Mouse (Mus musculus): ENCODE results near the gene Slc25a28. TPM values are rescaled to one million over a fixed set of nuclear protein-coding genes. Genes with fewer than 3 reads are reported as not detected.
A peak's percentile ranks its signal among the peaks of the same experiment; 100 is the strongest.

The Slc25a28 gene
- polyA plus RNA-seq, 1 experiment from 2014 or later, result 4.8 TPM

GRCm38 (mm10) chr19:43619916-43620479 lies 54.7 kb downstream of the Slc25a28 start:
- peaks cover 90% of the 10 kb centered on the region for H3K27me3 ChIP-seq (ENCODE audit: insufficient read depth, low read length)
- no peak overlapping the region for H3K4me2 ChIP-seq (ENCODE audit: low read depth, low read length)
- TF ChIP-seq CTCF (IDR thresholded peaks at IDR 0.05; ENCODE audit: low read depth) (no peak), EP300 (IDR thresholded peaks at IDR 0.05; ENCODE audit: low read depth) (no peak)
- H3K27ac ChIP-seq (ENCODE audit: low read depth), result no peak overlapping the region
- H3K9ac ChIP-seq (replicated peaks), result no peak overlapping the region
- H3K9me3 ChIP-seq (ENCODE audit: low read length), result no peaks in the 10 kb centered on the region
- no peaks in the 10 kb centered on the region for H3K36me3 ChIP-seq (replicated peaks; ENCODE audit: insufficient read depth, low read length)
- DNase-seq (no peak), ATAC-seq (no peak)
- no peaks in the 10 kb centered on the region for H3K4me1 ChIP-seq (ENCODE audit: insufficient read depth)
- 23% methylated on average over 18 of the region's 18 CpGs for WGBS (ENCODE audit: insufficient replicate concordance)
- no peak overlapping the region for H3K4me3 ChIP-seq (ENCODE audit: low read depth, low read length)

DNA sequence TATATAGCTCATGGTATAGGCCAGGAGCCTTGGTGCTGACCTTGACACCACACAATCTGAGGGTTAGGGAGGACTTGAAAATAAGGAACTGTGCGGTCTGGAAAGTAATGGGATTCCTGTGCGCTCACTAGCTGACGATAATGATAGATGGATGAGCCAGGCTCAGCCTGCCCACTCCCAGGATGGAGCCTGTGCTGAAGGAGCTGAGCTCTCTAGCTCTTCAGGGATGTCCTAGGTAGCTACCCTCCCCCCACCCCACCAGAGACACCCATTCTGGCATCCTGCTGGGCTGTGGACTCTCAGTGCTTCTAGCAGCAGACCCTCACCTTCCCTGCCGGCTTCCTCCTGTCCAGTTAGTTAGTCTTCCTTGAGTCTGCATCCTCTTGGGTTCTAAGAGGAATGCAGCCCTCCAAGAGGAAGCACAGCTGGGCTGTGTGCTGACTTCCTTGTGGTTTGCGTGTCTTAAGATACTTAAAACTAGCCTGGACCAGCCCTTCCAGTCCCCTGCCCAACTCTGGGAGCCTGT lies 56.1 kb downstream of the Slc25a28 start:
- TF ChIP-seq EP300 (IDR thresholded peaks at IDR 0.05; ENCODE audit: low read depth), result no peak
- TF ChIP-seq CTCF (IDR thresholded peaks at IDR 0.05; ENCODE audit: low read depth), result no peak
- Histone ChIP-seq H3K4me1 (ENCODE audit: insufficient read depth) (no peaks in the 10 kb centered on the region; the same call in 1 of the 2 replicates), H3K4me3 (ENCODE audit: low read depth, low read length) (no peak overlapping the region), H3K27ac (ENCODE audit: low read depth) (no peak overlapping the region), H3K9ac (replicated peaks) (no peak overlapping the region), H3K36me3 (replicated peaks; ENCODE audit: insufficient read depth, low read length) (no peaks in the 10 kb centered on the region), H3K4me2 (ENCODE audit: low read depth, low read length) (no peak overlapping the region), H3K9me3 (ENCODE audit: low read length) (no peaks in the 10 kb centered on the region), H3K27me3 (ENCODE audit: insufficient read depth, low read length) (peaks cover 96% of the 10 kb centered on the region)
- no peak for ATAC-seq
- no peak for DNase-seq
- WGBS (ENCODE audit: insufficient replicate concordance), result 11% methylated on average over 5 of the region's 5 CpGs

DNA sequence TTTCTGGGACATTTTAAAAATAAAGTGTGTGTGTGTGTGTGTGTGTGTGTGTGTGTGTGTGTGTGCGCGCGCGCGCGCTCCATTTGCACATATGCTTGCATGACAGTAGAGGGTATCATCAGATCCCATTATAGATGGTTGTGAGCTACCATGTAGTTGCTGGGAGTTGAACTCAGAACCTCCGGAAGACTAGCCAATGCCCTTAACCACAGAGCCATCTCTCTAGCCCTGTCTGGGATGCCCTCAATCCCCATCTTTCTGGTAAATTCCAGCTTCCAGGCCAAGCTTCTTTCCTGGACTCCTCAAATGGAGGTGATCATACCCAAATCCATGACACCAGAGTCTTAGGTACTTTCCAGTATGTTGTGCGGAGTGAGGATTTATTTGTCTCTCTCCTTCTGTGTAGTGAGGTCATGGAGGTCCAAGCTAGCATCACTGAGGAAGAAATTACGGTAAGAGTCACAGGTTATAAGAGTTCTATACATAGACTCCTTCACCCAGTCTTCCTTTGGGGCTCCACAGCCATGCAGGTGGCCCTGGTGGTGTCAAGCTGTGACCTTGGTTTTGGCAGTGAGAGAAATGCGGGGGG lies 56.8 kb downstream of the Slc25a28 start:
- H3K4me1 ChIP-seq (ENCODE audit: insufficient read depth), result no peaks in the 10 kb centered on the region; the same call in 1 of the 2 replicates
- no peak overlapping the region for H3K9ac ChIP-seq (replicated peaks)
- no peak overlapping the region for H3K4me3 ChIP-seq (ENCODE audit: low read depth, low read length)
- 60% methylated on average over 10 of the region's 10 CpGs for WGBS (ENCODE audit: insufficient replicate concordance)
- no peaks in the 10 kb centered on the region for H3K9me3 ChIP-seq (ENCODE audit: low read length)
- H3K4me2 ChIP-seq (ENCODE audit: low read depth, low read length), result no peak overlapping the region
- no peak overlapping the region for H3K27ac ChIP-seq (ENCODE audit: low read depth)
- peaks cover 96% of the 10 kb centered on the region for H3K27me3 ChIP-seq (ENCODE audit: insufficient read depth, low read length)
- no peak for DNase-seq
- H3K36me3 ChIP-seq (replicated peaks; ENCODE audit: insufficient read depth, low read length), result no peaks in the 10 kb centered on the region
- no peak for ATAC-seq
- TF ChIP-seq CTCF (IDR thresholded peaks at IDR 0.05; ENCODE audit: low read depth) (no peak), EP300 (IDR thresholded peaks at IDR 0.05; ENCODE audit: low read depth) (no peak)

DNA sequence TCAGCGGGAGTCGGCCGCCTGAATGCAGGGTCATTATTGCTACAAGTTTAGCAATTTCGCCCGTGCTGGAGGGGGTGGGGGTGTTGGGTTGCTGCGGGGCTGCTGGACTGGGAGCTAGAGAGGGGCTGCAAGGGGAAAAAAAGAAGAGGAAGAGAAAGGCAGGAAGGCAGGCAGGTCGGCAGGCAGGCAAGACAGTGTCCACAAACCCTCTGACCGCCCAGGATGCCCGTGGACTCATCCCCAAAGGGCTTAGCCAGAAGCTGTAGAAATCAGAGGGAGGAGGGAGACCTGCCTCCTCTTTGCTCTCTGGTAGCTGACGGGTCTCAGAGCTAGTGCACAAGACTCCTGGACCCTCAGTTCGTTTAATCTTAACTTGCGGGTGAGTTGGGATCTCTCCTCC lies 57.8 kb downstream of the Slc25a28 start:
- H3K36me3 ChIP-seq (replicated peaks; ENCODE audit: insufficient read depth, low read length), result no peaks in the 10 kb centered on the region
- DNase-seq (no peak), ATAC-seq (no peak)
- WGBS (ENCODE audit: insufficient replicate concordance), result 7% methylated on average over 12 of the region's 12 CpGs
- peaks cover 96% of the 10 kb centered on the region for H3K27me3 ChIP-seq (ENCODE audit: insufficient read depth, low read length)
- TF ChIP-seq EP300 (IDR thresholded peaks at IDR 0.05; ENCODE audit: low read depth) (no peak), CTCF (IDR thresholded peaks at IDR 0.05; ENCODE audit: low read depth) (no peak)
- no peak overlapping the region for H3K4me2 ChIP-seq (ENCODE audit: low read depth, low read length)
- H3K9me3 ChIP-seq (ENCODE audit: low read length), result no peaks in the 10 kb centered on the region
- H3K4me3 ChIP-seq (ENCODE audit: low read depth, low read length), result no peak overlapping the region
- no peak overlapping the region for H3K27ac ChIP-seq (ENCODE audit: low read depth)
- H3K4me1 ChIP-seq (ENCODE audit: insufficient read depth), result no peaks in the 10 kb centered on the region; the same call in 1 of the 2 replicates
- no peak overlapping the region for H3K9ac ChIP-seq (replicated peaks)

DNA sequence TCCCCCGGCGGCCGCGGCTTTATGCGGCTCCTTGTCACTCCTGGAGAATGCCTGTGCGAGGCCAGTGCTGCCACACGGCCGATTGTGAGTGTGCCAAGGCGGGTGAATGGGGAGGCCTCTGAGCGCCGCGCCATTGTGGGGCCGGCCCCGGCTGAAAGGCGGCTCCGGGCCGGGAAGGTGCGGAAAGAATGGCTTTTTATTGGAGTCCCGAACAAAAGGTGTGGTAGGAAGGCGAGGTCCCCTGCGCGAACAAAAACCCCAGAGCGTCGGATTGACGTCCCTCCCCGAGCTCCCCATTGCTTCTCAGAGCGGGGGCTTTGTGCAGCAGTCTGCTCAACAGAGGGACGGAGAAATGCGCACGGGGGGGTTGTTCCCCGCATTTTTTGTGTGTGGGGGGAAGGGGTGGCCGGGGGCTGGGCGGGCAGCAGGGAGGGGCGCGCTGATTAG lies 58.2 kb downstream of the Slc25a28 start:
- under 1% methylated on average over 35 of the region's 35 CpGs for WGBS (ENCODE audit: insufficient replicate concordance)
- TF ChIP-seq EP300 (IDR thresholded peaks at IDR 0.05; ENCODE audit: low read depth) (no peak), CTCF (IDR thresholded peaks at IDR 0.05; ENCODE audit: low read depth) (no peak)
- no peak overlapping the region for H3K27ac ChIP-seq (ENCODE audit: low read depth)
- H3K4me1 ChIP-seq (ENCODE audit: insufficient read depth), result no peaks in the 10 kb centered on the region; the same call in 1 of the 2 replicates
- H3K4me2 ChIP-seq (ENCODE audit: low read depth, low read length), result no peak overlapping the region
- no peaks in the 10 kb centered on the region for H3K36me3 ChIP-seq (replicated peaks; ENCODE audit: insufficient read depth, low read length)
- no peaks in the 10 kb centered on the region for H3K9me3 ChIP-seq (ENCODE audit: low read length)
- no peak for ATAC-seq
- H3K27me3 ChIP-seq (ENCODE audit: insufficient read depth, low read length), result peaks cover 98% of the 10 kb centered on the region
- no peak for DNase-seq
- no peak overlapping the region for H3K9ac ChIP-seq (replicated peaks)
- no peak overlapping the region for H3K4me3 ChIP-seq (ENCODE audit: low read depth, low read length)

DNA sequence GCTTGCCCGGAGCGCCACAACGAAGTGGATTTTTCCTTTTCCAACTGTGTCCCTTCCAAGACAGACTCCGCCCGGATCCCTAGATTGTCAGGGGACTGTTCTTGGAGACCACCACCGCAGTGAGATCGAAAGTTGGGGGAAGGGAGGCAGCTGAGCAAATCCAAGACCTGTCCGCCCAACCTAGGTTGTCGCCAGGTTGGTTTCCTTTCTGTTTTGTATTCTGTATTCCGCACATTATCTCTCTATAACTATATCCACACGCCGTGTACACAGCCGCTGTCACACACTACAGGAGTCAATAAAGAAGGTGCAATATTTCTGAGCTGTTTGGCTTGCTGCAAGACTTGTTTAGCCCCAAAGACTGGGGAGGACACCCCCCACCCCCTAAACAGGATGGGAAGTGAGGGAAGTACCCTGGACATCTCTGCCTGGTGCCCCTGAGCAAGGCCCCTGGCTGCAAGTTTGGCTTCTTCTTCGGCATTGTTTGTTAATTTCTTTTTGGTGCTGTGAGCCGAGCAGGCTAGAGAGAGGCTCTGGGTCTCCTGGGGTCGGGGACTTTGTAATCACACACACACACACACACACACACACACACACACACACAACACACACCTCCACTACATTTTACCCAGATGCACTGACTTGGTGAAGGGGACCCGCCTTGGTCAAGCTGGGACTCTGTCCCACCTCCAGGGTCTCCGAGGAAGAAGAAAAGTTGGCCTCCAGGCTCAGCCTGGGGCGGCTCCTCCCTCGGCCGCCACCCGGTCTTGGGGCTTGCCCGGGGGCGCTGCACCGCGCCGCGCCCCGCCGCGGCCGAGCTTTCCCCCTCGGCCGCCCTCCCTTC lies 58.9 kb downstream of the Slc25a28 start:
- WGBS (ENCODE audit: insufficient replicate concordance), result 6% methylated on average over 26 of the region's 34 CpGs
- H3K27ac ChIP-seq (ENCODE audit: low read depth), result no peak overlapping the region
- H3K27me3 ChIP-seq (ENCODE audit: insufficient read depth, low read length), result peaks cover 98% of the 10 kb centered on the region
- no peaks in the 10 kb centered on the region for H3K9me3 ChIP-seq (ENCODE audit: low read length)
- H3K9ac ChIP-seq (replicated peaks), result no peak overlapping the region
- H3K4me1 ChIP-seq (ENCODE audit: insufficient read depth), result no peaks in the 10 kb centered on the region; the same call in 1 of the 2 replicates
- DNase-seq (peak; percentile 13), ATAC-seq (no peak)
- H3K36me3 ChIP-seq (replicated peaks; ENCODE audit: insufficient read depth, low read length), result no peaks in the 10 kb centered on the region
- H3K4me2 ChIP-seq (ENCODE audit: low read depth, low read length), result 0 out of 2 replicates have a peak overlapping the region, but pooled peaks have one; percentile 41
- no peak for TF ChIP-seq CTCF (IDR thresholded peaks at IDR 0.05; ENCODE audit: low read depth)
- TF ChIP-seq EP300 (IDR thresholded peaks at IDR 0.05; ENCODE audit: low read depth), result no peak
- no peak overlapping the region for H3K4me3 ChIP-seq (ENCODE audit: low read depth, low read length)

Measured in liver, postnatal 0 days (tissue).